Mouse (Mus musculus) stomach, adult 2 months (tissue): ENCODE data around the gene Gstm6. TPM values are rescaled to one million over a fixed set of nuclear protein-coding genes. Genes with fewer than 3 reads are reported as not detected.

Experiments used
- polyA plus RNA-seq: library from polyadenylated mRNA; depleted of rRNA; stranded (reverse); fragments of >200 nt; gene quantifications from 2 replicates; pipeline ENCODE4 v1.2.3, GENCODE M21; 2012; rRNA removed

The Gstm6 gene
- polyA plus RNA-seq = 2.7 and 5.5 TPM in 2 replicates

DNA sequence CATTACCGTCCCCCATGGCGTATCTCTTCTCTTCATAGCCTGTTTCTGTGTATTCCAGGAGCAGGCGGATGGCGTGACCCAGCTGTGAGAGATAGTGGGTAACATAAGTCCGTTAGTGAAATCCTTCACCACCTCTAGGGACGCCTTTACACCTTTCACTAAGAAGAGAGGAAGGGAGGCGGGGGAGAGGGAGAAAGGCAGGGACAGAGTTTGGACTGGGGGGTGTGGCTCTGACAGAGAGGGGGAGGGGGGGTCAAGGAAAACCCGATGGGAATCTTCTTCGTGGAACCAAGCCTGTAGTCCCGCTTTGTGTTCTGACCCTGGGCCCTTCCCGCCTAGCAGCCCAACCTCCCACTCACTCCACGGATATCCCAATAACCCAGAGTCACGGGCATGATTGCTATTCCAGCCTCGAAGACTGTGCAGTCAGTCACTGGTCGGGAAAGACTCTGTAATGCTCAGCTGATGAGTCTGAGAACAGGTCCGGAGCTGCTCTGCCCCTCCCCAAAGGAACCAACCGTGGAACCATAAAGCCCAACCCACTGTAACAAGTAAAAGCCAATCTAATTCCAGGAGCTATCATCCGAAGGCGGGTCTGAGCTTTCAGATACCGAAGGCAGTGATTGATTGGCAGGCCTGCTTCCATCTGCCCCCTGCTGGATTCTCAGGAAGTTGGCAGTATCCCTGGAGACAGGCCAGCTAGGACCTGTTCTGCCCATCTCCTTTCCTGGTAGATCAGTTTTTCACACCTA is at the start of gene Gstm6:
Gene Gstm6, minus strand, starts transcription at position 511 of the 752 bp plus-strand sequence.

GRCm38 (mm10) chr3:107986041-107986562 is 42.6 kb upstream of the Gstm6 start, which contains the start of gene Gstm2:
TSS of gene Gstm2 (minus strand) at chr3:107986453.

GRCm38 (mm10) chr3:107968724-107969395 is 25.3 kb upstream of the Gstm6 start, which contains the start of gene Gstm3:
TSS of gene Gstm3 (minus strand) at chr3:107969283.

DNA sequence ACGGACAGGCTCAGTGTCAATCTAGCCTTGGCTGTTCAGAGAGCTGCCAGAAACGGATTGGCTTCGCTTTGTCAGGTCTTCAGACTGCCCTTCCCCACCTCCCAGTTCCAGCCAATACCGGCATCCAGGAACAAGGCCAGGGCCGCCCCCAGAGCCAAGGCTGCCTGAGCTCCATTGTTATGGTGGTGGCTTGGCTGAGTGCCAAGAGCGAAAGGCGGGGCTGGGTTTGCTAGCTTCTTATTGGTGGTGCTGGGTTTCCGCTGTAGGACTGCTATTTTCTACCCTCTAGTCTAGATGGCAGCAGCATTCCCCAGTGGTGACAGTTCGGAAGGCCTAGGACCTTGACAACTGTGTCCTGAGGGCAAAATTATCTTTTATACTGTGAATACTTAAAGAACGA is 11.9 kb downstream of the Gstm6 start, which contains the start of gene Gstm7:
Gene Gstm7, minus strand, starts transcription at position 148 of the 400 bp plus-strand sequence.

GRCm38 (mm10) chr3:107895720-107896569 is 47.6 kb downstream of the Gstm6 start, which contains the start of gene Gstm5:
TSS of gene Gstm5 (plus strand) at chr3:107895821.

Other genes starting within 250 kb of the Gstm6 start
- 8.7 and 12.1 TPM in 2 replicates for gene Ahcyl1, start 247.2 kb downstream of the Gstm6 start, polyA plus RNA-seq
- 8.1 and 8.8 TPM in 2 replicates for gene Csf1, start 183.3 kb downstream of the Gstm6 start, polyA plus RNA-seq
- gene Eps8l3, start 66.5 kb downstream of the Gstm6 start, polyA plus RNA-seq = 17.7 and 20.5 TPM in 2 replicates
- gene Gstm5, start 47.9 kb downstream of the Gstm6 start, polyA plus RNA-seq = 10.4 and 14.2 TPM in 2 replicates
- gene Gstm7, start 11.9 kb downstream of the Gstm6 start, polyA plus RNA-seq = 6.4 and 8.1 TPM in 2 replicates
- gene Gstm3, start 25.5 kb upstream of the Gstm6 start, polyA plus RNA-seq = 22.6 and 33.9 TPM in 2 replicates
- gene Gstm2, start 42.7 kb upstream of the Gstm6 start, polyA plus RNA-seq = 80.3 and 101 TPM in 2 replicates
- 1,087 and 1,160 TPM in 2 replicates for gene Gstm1, start 74.2 kb upstream of the Gstm6 start, polyA plus RNA-seq
- gene Gstm4, start 101.1 kb upstream of the Gstm6 start, polyA plus RNA-seq = 4.6 and 5.2 TPM in 2 replicates
- gene Ampd2, start 142.9 kb upstream of the Gstm6 start, polyA plus RNA-seq = 60.5 and 89.7 TPM in 2 replicates
- gene Gnat2, start 149.0 kb upstream of the Gstm6 start, polyA plus RNA-seq = 0.06 TPM in 1 of 2 replicates, not detected in the other
- gene Gnai3, start 202.4 kb upstream of the Gstm6 start, polyA plus RNA-seq = 4.1 and 4.7 TPM in 2 replicates
- gene Gpr61, start 211.1 kb upstream of the Gstm6 start, polyA plus RNA-seq = 0.06 and 0.08 TPM in 2 replicates
- gene Amigo1, start 242.6 kb upstream of the Gstm6 start, polyA plus RNA-seq = 10.0 and 10.8 TPM in 2 replicates